Mouse (Mus musculus): Measurements from ENCODE around the gene Pdzk1. TPM values are rescaled to one million over a fixed set of nuclear protein-coding genes. Genes with fewer than 3 reads are reported as not detected.

The Pdzk1 gene
- polyA plus RNA-seq, 1 experiment from 2014 or later = 57.7 TPM

GRCm38 (mm10) chr3:96852561-96852960 lies 23.5 kb downstream of the Pdzk1 start:
- H3K4me1 ChIP-seq (ENCODE audit: insufficient read depth) = peaks cover 7% of the 10 kb centered on the region
- no peaks in the 10 kb centered on the region for H3K9me3 ChIP-seq (ENCODE audit: low read length)
- H3K27me3 ChIP-seq (ENCODE audit: insufficient read depth, low read length) = no peaks in the 10 kb centered on the region
- H3K4me2 ChIP-seq (ENCODE audit: low read depth, low read length) = no peak overlapping the region
- WGBS (ENCODE audit: insufficient replicate concordance) = 53% methylated on average over 6 of the region's 6 CpGs
- TF ChIP-seq EP300 (IDR thresholded peaks at IDR 0.05; ENCODE audit: low read depth) = no peak
- TF ChIP-seq CTCF (IDR thresholded peaks at IDR 0.05; ENCODE audit: low read depth) = no peak
- H3K9ac ChIP-seq (replicated peaks) = no peak overlapping the region
- no peak overlapping the region for H3K27ac ChIP-seq (ENCODE audit: low read depth)
- no peak overlapping the region for H3K4me3 ChIP-seq (ENCODE audit: low read depth, low read length)
- no peaks in the 10 kb centered on the region; the same call in 1 of the 2 replicates for H3K36me3 ChIP-seq (replicated peaks; ENCODE audit: insufficient read depth, low read length)
- no peak for ATAC-seq
- no peak for DNase-seq

DNA sequence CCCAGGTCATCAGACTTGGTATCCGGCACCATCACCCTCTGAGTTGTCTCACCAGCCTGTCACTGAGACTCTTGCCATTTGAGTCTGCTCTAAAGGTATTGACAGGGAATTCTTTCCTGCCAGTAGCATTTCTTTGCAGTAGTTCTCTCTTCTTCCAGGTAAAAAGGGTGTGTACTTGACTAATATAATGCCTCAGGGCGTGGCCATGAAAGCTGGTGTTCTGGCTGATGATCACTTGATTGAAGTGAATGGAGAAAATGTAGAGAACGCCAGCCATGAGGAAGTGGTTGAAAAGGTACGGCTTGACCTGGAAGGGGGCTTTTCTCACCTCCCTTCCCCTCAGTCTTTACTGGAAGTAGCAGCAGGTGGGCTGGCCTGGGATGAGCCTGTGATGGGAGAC lies 25.3 kb downstream of the Pdzk1 start:
- no peak for ATAC-seq
- WGBS (ENCODE audit: insufficient replicate concordance) = 64% methylated on average over 4 of the region's 4 CpGs
- TF ChIP-seq EP300 (IDR thresholded peaks at IDR 0.05; ENCODE audit: low read depth) (no peak), CTCF (IDR thresholded peaks at IDR 0.05; ENCODE audit: low read depth) (no peak)

DNA sequence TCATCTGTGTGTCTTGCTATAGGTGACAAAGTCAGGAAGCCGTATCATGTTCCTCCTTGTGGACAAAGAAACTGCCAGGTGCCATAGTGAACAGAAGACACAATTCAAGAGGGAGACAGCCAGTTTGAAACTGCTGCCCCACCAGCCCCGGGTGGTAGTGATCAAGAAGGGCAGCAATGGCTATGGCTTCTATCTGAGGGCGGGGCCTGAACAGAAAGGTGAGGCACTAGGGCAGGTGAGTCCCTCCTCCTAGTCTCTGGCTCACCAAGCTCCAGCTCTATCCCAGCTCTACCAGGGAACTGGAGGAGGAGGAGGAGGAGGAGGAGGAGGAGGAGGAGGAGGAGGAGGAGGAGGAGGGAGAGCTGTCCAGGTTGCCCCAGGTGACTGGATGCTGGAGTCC lies 26.7 kb downstream of the Pdzk1 start:
- TF ChIP-seq EP300 (IDR thresholded peaks at IDR 0.05; ENCODE audit: low read depth) (no peak), CTCF (IDR thresholded peaks at IDR 0.05; ENCODE audit: low read depth) (no peak)

More for the DNA sequence above, 25.3 kb downstream of the Pdzk1 start:
- DNase-seq = no peak
- H3K9ac ChIP-seq (replicated peaks) = no peak overlapping the region
- H3K36me3 ChIP-seq (replicated peaks; ENCODE audit: insufficient read depth, low read length) = no peaks in the 10 kb centered on the region; the same call in 1 of the 2 replicates
- no peaks in the 10 kb centered on the region for H3K4me1 ChIP-seq (ENCODE audit: insufficient read depth)
- H3K27me3 ChIP-seq (ENCODE audit: insufficient read depth, low read length) = no peaks in the 10 kb centered on the region
- no peak overlapping the region for H3K4me3 ChIP-seq (ENCODE audit: low read depth, low read length)
- no peak overlapping the region for H3K4me2 ChIP-seq (ENCODE audit: low read depth, low read length)
- H3K9me3 ChIP-seq (ENCODE audit: low read length) = no peaks in the 10 kb centered on the region
- H3K27ac ChIP-seq (ENCODE audit: low read depth) = no peak overlapping the region

GRCm38 (mm10) chr3:96860498-96860897 lies 31.4 kb downstream of the Pdzk1 start:
- Histone ChIP-seq H3K9ac (replicated peaks) (no peak overlapping the region), H3K27ac (ENCODE audit: low read depth) (no peak overlapping the region), H3K4me3 (ENCODE audit: low read depth, low read length) (no peak overlapping the region), H3K27me3 (ENCODE audit: insufficient read depth, low read length) (no peaks in the 10 kb centered on the region), H3K4me2 (ENCODE audit: low read depth, low read length) (no peak overlapping the region), H3K36me3 (replicated peaks; ENCODE audit: insufficient read depth, low read length) (no peaks in the 10 kb centered on the region; the same call in 1 of the 2 replicates), H3K9me3 (ENCODE audit: low read length) (no peaks in the 10 kb centered on the region), H3K4me1 (ENCODE audit: insufficient read depth) (no peaks in the 10 kb centered on the region)
- WGBS (ENCODE audit: insufficient replicate concordance) = 86% methylated on average over 5 of the region's 5 CpGs
- TF ChIP-seq CTCF (IDR thresholded peaks at IDR 0.05; ENCODE audit: low read depth) (no peak), EP300 (IDR thresholded peaks at IDR 0.05; ENCODE audit: low read depth) (no peak)
- no peak for ATAC-seq
- DNase-seq = no peak

More for the DNA sequence above, 26.7 kb downstream of the Pdzk1 start:
- H3K9me3 ChIP-seq (ENCODE audit: low read length) = no peaks in the 10 kb centered on the region
- 78% methylated on average over 3 of the region's 3 CpGs for WGBS (ENCODE audit: insufficient replicate concordance)
- no peaks in the 10 kb centered on the region for H3K4me1 ChIP-seq (ENCODE audit: insufficient read depth)
- no peak overlapping the region for H3K4me2 ChIP-seq (ENCODE audit: low read depth, low read length)
- no peak overlapping the region for H3K4me3 ChIP-seq (ENCODE audit: low read depth, low read length)
- DNase-seq (no peak), ATAC-seq (no peak)
- no peak overlapping the region for H3K9ac ChIP-seq (replicated peaks)
- no peaks in the 10 kb centered on the region for H3K27me3 ChIP-seq (ENCODE audit: insufficient read depth, low read length)
- H3K27ac ChIP-seq (ENCODE audit: low read depth) = no peak overlapping the region
- no peaks in the 10 kb centered on the region; the same call in 1 of the 2 replicates for H3K36me3 ChIP-seq (replicated peaks; ENCODE audit: insufficient read depth, low read length)

- Histone ChIP-seq H3K4me2 (ENCODE audit: low read depth, low read length) (no peak overlapping the region), H3K9me3 (ENCODE audit: low read length) (no peaks in the 10 kb centered on the region), H3K4me1 (ENCODE audit: insufficient read depth) (no peaks in the 10 kb centered on the region), H3K36me3 (replicated peaks; ENCODE audit: insufficient read depth, low read length) (peaks cover 22% of the 10 kb centered on the region), H3K4me3 (ENCODE audit: low read depth, low read length) (no peak overlapping the region), H3K27me3 (ENCODE audit: insufficient read depth, low read length) (no peaks in the 10 kb centered on the region), H3K9ac (replicated peaks) (no peak overlapping the region), H3K27ac (ENCODE audit: low read depth) (no peak overlapping the region)
- ATAC-seq = no peak
- WGBS (ENCODE audit: insufficient replicate concordance) = 86% methylated on average over 3 of the region's 3 CpGs
- TF ChIP-seq EP300 (IDR thresholded peaks at IDR 0.05; ENCODE audit: low read depth) = no peak
- no peak for TF ChIP-seq CTCF (IDR thresholded peaks at IDR 0.05; ENCODE audit: low read depth)
- DNase-seq = no peak
These were observed 38.8 kb downstream of the Pdzk1 start for GRCm38 (mm10) chr3:96867863-96868262.

DNA sequence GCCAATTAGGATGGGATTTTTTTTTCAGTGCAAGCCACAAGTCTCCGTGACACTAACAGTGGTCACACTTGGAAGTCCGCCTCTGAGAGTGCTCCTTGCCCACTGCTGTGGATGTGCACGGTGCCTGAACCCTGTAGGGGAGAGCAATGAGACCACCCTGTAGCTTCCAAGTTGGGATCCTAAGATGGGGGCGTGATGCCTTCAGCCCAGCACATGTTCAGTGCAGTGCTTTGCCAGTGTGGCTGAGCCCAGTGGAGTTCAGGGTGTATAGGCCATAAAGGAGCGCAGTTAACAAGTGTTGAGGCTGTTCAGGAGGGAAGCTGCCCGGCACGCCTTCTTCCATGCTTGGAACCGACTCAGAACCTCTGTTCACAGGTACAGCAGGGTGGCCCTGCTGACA lies 39.5 kb downstream of the Pdzk1 start:
- Histone ChIP-seq H3K4me1 (ENCODE audit: insufficient read depth) (no peaks in the 10 kb centered on the region), H3K9ac (replicated peaks) (no peak overlapping the region), H3K27ac (ENCODE audit: low read depth) (no peak overlapping the region), H3K4me3 (ENCODE audit: low read depth, low read length) (no peak overlapping the region), H3K36me3 (replicated peaks; ENCODE audit: insufficient read depth, low read length) (peaks cover 28% of the 10 kb centered on the region), H3K27me3 (ENCODE audit: insufficient read depth, low read length) (no peaks in the 10 kb centered on the region), H3K9me3 (ENCODE audit: low read length) (no peaks in the 10 kb centered on the region), H3K4me2 (ENCODE audit: low read depth, low read length) (no peak overlapping the region)
- TF ChIP-seq CTCF (IDR thresholded peaks at IDR 0.05; ENCODE audit: low read depth) = no peak
- no peak for TF ChIP-seq EP300 (IDR thresholded peaks at IDR 0.05; ENCODE audit: low read depth)
- no peak for DNase-seq
- WGBS (ENCODE audit: insufficient replicate concordance) = 83% methylated on average over 8 of the region's 8 CpGs
- no peak for ATAC-seq

DNA sequence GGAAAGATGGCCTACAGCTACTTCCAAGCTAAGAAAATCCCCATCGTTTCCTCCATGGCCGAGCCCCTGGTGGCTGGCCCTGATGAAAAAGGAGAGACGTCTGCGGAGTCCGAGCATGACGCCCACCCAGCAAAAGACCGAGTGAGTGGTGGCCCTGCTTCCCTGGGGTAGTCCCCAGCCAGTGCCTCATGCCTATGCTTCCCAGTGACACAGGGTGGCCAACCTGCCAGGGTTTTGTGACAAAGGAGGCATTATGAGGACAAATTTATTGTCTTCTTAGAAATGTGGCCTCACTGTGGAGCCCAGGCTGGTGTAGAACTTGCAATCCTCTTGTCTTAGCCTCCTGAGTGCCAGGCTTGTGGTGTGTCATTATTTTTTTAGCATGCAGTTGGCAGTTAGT lies 40.0 kb downstream of the Pdzk1 start:
- H3K27ac ChIP-seq (ENCODE audit: low read depth) = no peak overlapping the region
- H3K4me1 ChIP-seq (ENCODE audit: insufficient read depth) = no peaks in the 10 kb centered on the region
- H3K4me2 ChIP-seq (ENCODE audit: low read depth, low read length) = no peak overlapping the region
- H3K36me3 ChIP-seq (replicated peaks; ENCODE audit: insufficient read depth, low read length) = peaks cover 32% of the 10 kb centered on the region
- no peak for ATAC-seq
- 92% methylated on average over 7 of the region's 7 CpGs for WGBS (ENCODE audit: insufficient replicate concordance)
- H3K9me3 ChIP-seq (ENCODE audit: low read length) = no peaks in the 10 kb centered on the region
- no peak for DNase-seq
- H3K4me3 ChIP-seq (ENCODE audit: low read depth, low read length) = no peak overlapping the region
- H3K9ac ChIP-seq (replicated peaks) = no peak overlapping the region
- TF ChIP-seq CTCF (IDR thresholded peaks at IDR 0.05; ENCODE audit: low read depth) = no peak
- no peak for TF ChIP-seq EP300 (IDR thresholded peaks at IDR 0.05; ENCODE audit: low read depth)
- H3K27me3 ChIP-seq (ENCODE audit: insufficient read depth, low read length) = no peaks in the 10 kb centered on the region
